Mouse (Mus musculus): ENCODE measurements around the gene Olfr1393. TPM values are rescaled to one million over a fixed set of nuclear protein-coding genes. Genes with fewer than 3 reads are reported as not detected.
A peak's percentile ranks its signal among the peaks of the same experiment; 100 is the strongest.
"Not testable (repeated sequence)": the region's sequence is repeated elsewhere in the genome, so short reads cannot be mapped to it uniquely, and the experiment has no call there.

Gene Olfr1393
- total and polyA plus RNA-seq, 2 experiments from 2014 or later = 0.10 to 0.48 TPM

DNA sequence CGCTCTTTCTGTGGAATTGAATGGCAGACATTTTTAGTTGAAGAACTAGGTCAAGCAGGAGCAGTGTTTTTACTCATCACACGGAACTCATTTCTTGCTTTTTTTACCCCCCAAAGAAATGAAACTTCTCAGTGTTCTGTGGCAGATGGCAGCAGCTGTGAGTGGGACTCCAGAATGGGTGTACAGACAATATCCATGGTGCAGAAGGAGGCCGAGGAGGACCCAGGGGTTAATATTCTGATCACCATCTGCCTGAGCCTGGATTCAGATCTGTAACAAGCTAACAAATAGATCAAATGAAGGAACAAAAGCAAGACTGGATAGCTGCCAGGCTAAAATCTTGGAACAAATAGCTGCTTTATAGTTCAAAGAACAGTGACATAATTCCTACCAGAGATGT is 14.7 kb downstream of the Olfr1393 start:
- no peaks in the 10 kb centered on the region for H3K4me1 ChIP-seq (ENCODE audit: insufficient read depth)
- WGBS = 37% methylated on average over 3 of the region's 3 CpGs
- H3K9ac ChIP-seq = no peak overlapping the region
- no peaks in the 10 kb centered on the region for H3K36me3 ChIP-seq (ENCODE audit: insufficient read depth)
- H3K4me3 ChIP-seq (ENCODE audit: low read depth, low read length) = no peak overlapping the region
- no peak for DNase-seq
- H3K27ac ChIP-seq (ENCODE audit: low read depth, low read length) = no peak overlapping the region
- H3K27me3 ChIP-seq (ENCODE audit: insufficient read depth, low read length) = no peaks in the 10 kb centered on the region
- peak; percentile 29; the same call in 1 of the 2 replicates for ATAC-seq
- no peak overlapping the region for H3K4me2 ChIP-seq (ENCODE audit: low read depth)
- no peaks in the 10 kb centered on the region for H3K9me3 ChIP-seq (ENCODE audit: low read length)
- no peak for TF ChIP-seq CTCF (IDR thresholded peaks at IDR 0.05; ENCODE audit: low read depth)

DNA sequence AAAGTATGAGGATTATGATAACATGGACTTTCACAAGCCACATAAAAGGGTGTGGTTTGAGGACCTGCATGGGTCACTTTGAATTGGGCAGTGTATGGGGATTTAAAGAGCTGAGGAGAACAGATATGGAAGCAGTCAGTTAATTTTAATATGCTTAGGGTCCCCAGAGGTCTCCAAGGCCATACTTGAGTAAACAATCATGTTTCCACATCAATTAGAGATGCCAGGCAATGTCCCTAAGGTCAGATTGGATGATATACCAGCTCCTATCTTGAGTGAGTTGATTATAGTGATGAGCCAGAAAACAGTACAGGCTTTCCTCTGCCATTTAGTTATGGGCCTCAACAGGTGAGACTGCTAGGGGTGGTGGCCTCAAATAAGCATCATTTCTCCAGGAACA is 26.3 kb downstream of the Olfr1393 start, which contains the start of gene Olfr10:
TSS of gene Olfr10 (plus strand) at position 301 of the 400 bp plus-strand sequence.
- Histone ChIP-seq H3K27me3 (ENCODE audit: insufficient read depth, low read length) (no peaks in the 10 kb centered on the region), H3K4me2 (ENCODE audit: low read depth) (no peak within 1 kb of the TSS), H3K4me3 (ENCODE audit: low read depth, low read length) (no peak within 1 kb of the TSS), H3K9me3 (ENCODE audit: low read length) (no peaks in the 10 kb centered on the region), H3K9ac (no peak within 1 kb of the TSS), H3K27ac (ENCODE audit: low read depth, low read length) (no peak within 1 kb of the TSS), H3K36me3 (ENCODE audit: insufficient read depth) (no peaks in the 10 kb centered on the region), H3K4me1 (ENCODE audit: insufficient read depth) (no peaks in the 10 kb centered on the region)
- ATAC-seq = no peak
- no peak for DNase-seq
- no peak for TF ChIP-seq CTCF (IDR thresholded peaks at IDR 0.05; ENCODE audit: low read depth)

DNA sequence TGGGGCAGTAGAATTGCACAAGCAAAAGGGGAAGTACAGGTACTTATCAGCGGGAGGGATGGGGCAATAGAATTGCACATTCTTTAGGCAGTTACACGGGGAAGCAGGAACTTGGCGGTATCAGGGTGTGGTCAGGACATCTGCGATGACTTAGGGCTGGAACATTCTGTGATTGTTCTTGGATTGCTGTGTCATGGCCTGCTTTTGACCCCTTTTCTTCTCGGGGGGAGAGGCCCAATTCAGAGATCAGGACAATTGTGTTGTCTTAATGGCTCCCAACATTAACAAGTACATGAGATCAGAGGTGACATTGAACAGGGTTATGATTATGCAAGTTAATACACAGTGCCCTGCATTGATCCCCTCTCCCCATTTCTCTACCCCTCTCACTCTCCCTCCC is 30.4 kb downstream of the Olfr1393 start:
- H3K4me1 ChIP-seq (ENCODE audit: insufficient read depth); ATAC-seq; H3K4me2 ChIP-seq (ENCODE audit: low read depth); DNase-seq; H3K9ac ChIP-seq; H3K27me3 ChIP-seq (ENCODE audit: insufficient read depth, low read length); H3K9me3 ChIP-seq (ENCODE audit: low read length); H3K4me3 ChIP-seq (ENCODE audit: low read depth, low read length); H3K27ac ChIP-seq (ENCODE audit: low read depth, low read length); H3K36me3 ChIP-seq (ENCODE audit: insufficient read depth): not testable (repeated sequence)
- 83% methylated on average over 5 of the region's 5 CpGs for WGBS

DNA sequence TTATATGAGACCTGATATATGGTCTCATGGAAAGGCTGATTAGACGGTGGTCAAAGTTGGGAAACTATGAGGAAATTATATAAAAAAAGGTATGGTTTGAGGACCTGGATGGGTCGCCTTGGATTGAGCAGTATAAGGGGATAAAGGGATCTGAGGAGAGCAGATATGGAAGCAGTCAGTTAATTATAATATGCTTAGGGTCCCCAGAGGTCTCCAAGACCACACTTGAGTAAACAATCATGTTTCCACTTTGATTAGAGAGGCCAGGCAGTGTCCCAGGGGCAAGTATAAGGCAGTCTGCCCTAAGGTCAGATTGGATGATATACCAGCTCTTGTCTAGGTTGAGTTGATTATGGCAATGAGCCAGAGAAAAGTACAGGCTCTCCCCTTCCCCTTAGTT is 44.3 kb downstream of the Olfr1393 start, which contains the start of gene Olfr1391:
TSS of gene Olfr1391 (plus strand) at position 301 of the 400 bp plus-strand sequence.
- H3K4me1 ChIP-seq (ENCODE audit: insufficient read depth) = no peaks in the 10 kb centered on the region
- H3K9ac ChIP-seq = no peak within 1 kb of the TSS
- ATAC-seq (no peak), DNase-seq (no peak)
- H3K4me2 ChIP-seq (ENCODE audit: low read depth) = no peak within 1 kb of the TSS
- TF ChIP-seq CTCF (IDR thresholded peaks at IDR 0.05; ENCODE audit: low read depth) = no peak
- H3K27ac ChIP-seq (ENCODE audit: low read depth, low read length) = no peak within 1 kb of the TSS
- H3K9me3 ChIP-seq (ENCODE audit: low read length) = no peaks in the 10 kb centered on the region
- H3K27me3 ChIP-seq (ENCODE audit: insufficient read depth, low read length) = no peaks in the 10 kb centered on the region
- no peaks in the 10 kb centered on the region for H3K36me3 ChIP-seq (ENCODE audit: insufficient read depth)
- 75% methylated on average over 2 of the region's 2 CpGs for WGBS
- no peak within 1 kb of the TSS for H3K4me3 ChIP-seq (ENCODE audit: low read depth, low read length)

DNA sequence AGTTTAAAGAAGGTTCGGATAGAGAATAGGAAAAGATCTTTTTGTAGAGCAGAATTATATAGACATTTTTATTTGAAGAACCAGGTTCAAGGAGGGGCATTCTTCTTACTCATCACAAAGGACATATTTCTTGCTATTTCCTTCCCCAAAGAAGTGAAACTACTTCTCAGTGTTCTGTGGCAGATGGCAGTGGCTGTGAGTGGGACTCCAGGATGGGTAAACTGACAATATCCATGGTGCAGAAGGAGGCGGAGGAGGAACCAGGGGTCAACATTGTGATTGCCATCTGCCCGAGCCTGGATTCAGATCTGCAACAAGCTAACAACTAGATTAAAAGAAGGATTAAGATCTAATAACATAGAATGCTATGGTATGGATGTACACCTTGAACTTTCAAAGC is 48.6 kb downstream of the Olfr1393 start:
- no peaks in the 10 kb centered on the region for H3K4me1 ChIP-seq (ENCODE audit: insufficient read depth)
- H3K9me3 ChIP-seq (ENCODE audit: low read length) = no peaks in the 10 kb centered on the region
- no peak overlapping the region for H3K9ac ChIP-seq
- WGBS = 84% methylated on average over 3 of the region's 3 CpGs
- H3K4me3 ChIP-seq (ENCODE audit: low read depth, low read length) = no peak overlapping the region
- H3K4me2 ChIP-seq (ENCODE audit: low read depth) = no peak overlapping the region
- ATAC-seq = no peak
- no peak for DNase-seq
- no peaks in the 10 kb centered on the region for H3K27me3 ChIP-seq (ENCODE audit: insufficient read depth, low read length)
- H3K36me3 ChIP-seq (ENCODE audit: insufficient read depth) = no peaks in the 10 kb centered on the region
- H3K27ac ChIP-seq (ENCODE audit: low read depth, low read length) = no peak overlapping the region
- TF ChIP-seq CTCF (IDR thresholded peaks at IDR 0.05; ENCODE audit: low read depth) = no peak

DNA sequence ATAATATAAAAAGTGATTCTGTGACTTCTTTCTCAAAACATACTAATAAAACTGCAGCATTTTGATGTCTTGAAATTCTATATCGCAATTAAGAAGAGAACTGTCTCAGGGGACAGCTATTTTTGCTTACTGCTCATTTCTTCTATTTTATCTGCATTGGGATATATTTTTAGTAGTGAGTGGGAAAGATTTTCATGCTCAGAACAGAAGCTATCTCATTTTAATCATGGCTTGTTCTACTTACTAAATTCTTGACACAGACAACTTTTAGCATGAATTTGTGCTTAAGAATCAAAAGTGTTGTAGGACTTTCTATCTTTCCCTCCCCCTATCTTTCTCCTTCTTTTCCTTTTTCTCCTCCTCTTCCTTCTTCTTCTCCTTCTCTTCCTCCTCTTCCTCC is 51.6 kb downstream of the Olfr1393 start:
- WGBS = 74% methylated on average over 1 of the region's 1 CpGs
- H3K9ac ChIP-seq = no peak overlapping the region
- H3K4me1 ChIP-seq (ENCODE audit: insufficient read depth) = no peaks in the 10 kb centered on the region
- H3K9me3 ChIP-seq (ENCODE audit: low read length) = no peaks in the 10 kb centered on the region
- DNase-seq (no peak), ATAC-seq (no peak)
- no peak for TF ChIP-seq CTCF (IDR thresholded peaks at IDR 0.05; ENCODE audit: low read depth)
- no peaks in the 10 kb centered on the region for H3K36me3 ChIP-seq (ENCODE audit: insufficient read depth)
- no peaks in the 10 kb centered on the region for H3K27me3 ChIP-seq (ENCODE audit: insufficient read depth, low read length)
- no peak overlapping the region for H3K4me3 ChIP-seq (ENCODE audit: low read depth, low read length)
- no peak overlapping the region for H3K27ac ChIP-seq (ENCODE audit: low read depth, low read length)
- no peak overlapping the region for H3K4me2 ChIP-seq (ENCODE audit: low read depth)

Other genes starting within 250 kb of the Olfr1393 start
- 0.62 and 1.0 TPM in 2 replicates for gene 9930111J21Rik2, start 227.1 kb upstream of the Olfr1393 start, total RNA-seq (2014; rRNA removed)
- 0.05 and 0.29 TPM in 2 replicates for gene 9930111J21Rik2, start 227.1 kb upstream of the Olfr1393 start, polyA plus RNA-seq (2015; fragmentation: Nextera tagmentation; extraction: Ambion mirVana)
- gene Tgtp2, start 214.1 kb upstream of the Olfr1393 start, total RNA-seq (2014; rRNA removed) = 0.46 TPM in 1 of 2 replicates, not detected in the other
- gene Tgtp2, start 214.1 kb upstream of the Olfr1393 start, polyA plus RNA-seq (2015; fragmentation: Nextera tagmentation; extraction: Ambion mirVana) = 0.13 TPM in 1 of 2 replicates, not detected in the other
- 1.2 and 1.6 TPM in 2 replicates for gene Ifi47, start 201.7 kb upstream of the Olfr1393 start, total RNA-seq (2014; rRNA removed)
- gene Ifi47, start 201.7 kb upstream of the Olfr1393 start, polyA plus RNA-seq (2015; fragmentation: Nextera tagmentation; extraction: Ambion mirVana) = 0.67 and 0.70 TPM in 2 replicates
- gene Olfr1396, start 163.4 kb upstream of the Olfr1393 start, total RNA-seq (2014; rRNA removed) = 0.05 TPM in 1 of 2 replicates, not detected in the other
- 0.05 TPM in 1 of 2 replicates, not detected in the other for gene Olfr1396, start 163.4 kb upstream of the Olfr1393 start, polyA plus RNA-seq (2015; fragmentation: Nextera tagmentation; extraction: Ambion mirVana)
- gene Olfr1395, start 136.0 kb upstream of the Olfr1393 start, total RNA-seq (2014; rRNA removed) = not detected in 2 replicates
- gene Olfr1395, start 136.0 kb upstream of the Olfr1393 start, polyA plus RNA-seq (2015; fragmentation: Nextera tagmentation; extraction: Ambion mirVana) = not detected in 2 replicates
- not detected in 2 replicates for gene Olfr1394, start 123.9 kb upstream of the Olfr1393 start, total RNA-seq (2014; rRNA removed)
- not detected in 2 replicates for gene Olfr1394, start 123.9 kb upstream of the Olfr1393 start, polyA plus RNA-seq (2015; fragmentation: Nextera tagmentation; extraction: Ambion mirVana)
- 0.08 and 0.14 TPM in 2 replicates for gene Btnl9, start 91.1 kb upstream of the Olfr1393 start, total RNA-seq (2014; rRNA removed)
- gene Btnl9, start 91.1 kb upstream of the Olfr1393 start, polyA plus RNA-seq (2015; fragmentation: Nextera tagmentation; extraction: Ambion mirVana) = 0.16 TPM in 1 of 2 replicates, not detected in the other
- gene Zfp62, start 75.0 kb upstream of the Olfr1393 start, total RNA-seq (2014; rRNA removed) = 55.8 and 59.5 TPM in 2 replicates
- 23.9 and 25.5 TPM in 2 replicates for gene Zfp62, start 75.0 kb upstream of the Olfr1393 start, polyA plus RNA-seq (2015; fragmentation: Nextera tagmentation; extraction: Ambion mirVana)
- gene Mgat1, start 34.1 kb upstream of the Olfr1393 start, total RNA-seq (2014; rRNA removed) = 63.3 and 75.7 TPM in 2 replicates
- 25.3 and 28.1 TPM in 2 replicates for gene Mgat1, start 34.1 kb upstream of the Olfr1393 start, polyA plus RNA-seq (2015; fragmentation: Nextera tagmentation; extraction: Ambion mirVana)
- 0.31 and 0.95 TPM in 2 replicates for gene Olfr1392, start 7.0 kb downstream of the Olfr1393 start, total RNA-seq (2014; rRNA removed)
- gene Olfr1392, start 7.0 kb downstream of the Olfr1393 start, polyA plus RNA-seq (2015; fragmentation: Nextera tagmentation; extraction: Ambion mirVana) = 0.12 TPM in 1 of 2 replicates, not detected in the other
- 0.10 TPM in 1 of 2 replicates, not detected in the other for gene Olfr10, start 26.4 kb downstream of the Olfr1393 start, total RNA-seq (2014; rRNA removed)
- not detected in 2 replicates for gene Olfr10, start 26.4 kb downstream of the Olfr1393 start, polyA plus RNA-seq (2015; fragmentation: Nextera tagmentation; extraction: Ambion mirVana)
- not detected in 2 replicates for gene Olfr1391, start 44.4 kb downstream of the Olfr1393 start, total RNA-seq (2014; rRNA removed)
- not detected in 2 replicates for gene Olfr1391, start 44.4 kb downstream of the Olfr1393 start, polyA plus RNA-seq (2015; fragmentation: Nextera tagmentation; extraction: Ambion mirVana)
- gene Olfr1390, start 56.9 kb downstream of the Olfr1393 start, total RNA-seq (2014; rRNA removed) = not detected in 2 replicates
- not detected in 2 replicates for gene Olfr1390, start 56.9 kb downstream of the Olfr1393 start, polyA plus RNA-seq (2015; fragmentation: Nextera tagmentation; extraction: Ambion mirVana)
- not detected in 2 replicates for gene Olfr1389, start 144.8 kb downstream of the Olfr1393 start, total RNA-seq (2014; rRNA removed)
- not detected in 2 replicates for gene Olfr1389, start 144.8 kb downstream of the Olfr1393 start, polyA plus RNA-seq (2015; fragmentation: Nextera tagmentation; extraction: Ambion mirVana)
- 0.05 TPM in 1 of 2 replicates, not detected in the other for gene Olfr1388, start 158.3 kb downstream of the Olfr1393 start, total RNA-seq (2014; rRNA removed)
- gene Olfr1388, start 158.3 kb downstream of the Olfr1393 start, polyA plus RNA-seq (2015; fragmentation: Nextera tagmentation; extraction: Ambion mirVana) = 0.04 TPM in 1 of 2 replicates, not detected in the other
- gene Olfr1387, start 177.0 kb downstream of the Olfr1393 start, total RNA-seq (2014; rRNA removed) = not detected in 2 replicates
- gene Olfr1387, start 177.0 kb downstream of the Olfr1393 start, polyA plus RNA-seq (2015; fragmentation: Nextera tagmentation; extraction: Ambion mirVana) = not detected in 2 replicates
- not detected in 2 replicates for gene Olfr1386, start 186.7 kb downstream of the Olfr1393 start, total RNA-seq (2014; rRNA removed)
- gene Olfr1386, start 186.7 kb downstream of the Olfr1393 start, polyA plus RNA-seq (2015; fragmentation: Nextera tagmentation; extraction: Ambion mirVana) = not detected in 2 replicates
- 0.05 TPM in 1 of 2 replicates, not detected in the other for gene Olfr1385, start 210.8 kb downstream of the Olfr1393 start, total RNA-seq (2014; rRNA removed)
- not detected in 2 replicates for gene Olfr1385, start 210.8 kb downstream of the Olfr1393 start, polyA plus RNA-seq (2015; fragmentation: Nextera tagmentation; extraction: Ambion mirVana)
- gene Olfr1384, start 228.4 kb downstream of the Olfr1393 start, total RNA-seq (2014; rRNA removed) = not detected in 2 replicates
- gene Olfr1384, start 228.4 kb downstream of the Olfr1393 start, polyA plus RNA-seq (2015; fragmentation: Nextera tagmentation; extraction: Ambion mirVana) = not detected in 2 replicates
- not detected in 2 replicates for gene Olfr1383, start 241.3 kb downstream of the Olfr1393 start, total RNA-seq (2014; rRNA removed)
- not detected in 2 replicates for gene Olfr1383, start 241.3 kb downstream of the Olfr1393 start, polyA plus RNA-seq (2015; fragmentation: Nextera tagmentation; extraction: Ambion mirVana)
- not detected in 2 replicates for gene Olfr1382, start 249.9 kb downstream of the Olfr1393 start, total RNA-seq (2014; rRNA removed)
- not detected in 2 replicates for gene Olfr1382, start 249.9 kb downstream of the Olfr1393 start, polyA plus RNA-seq (2015; fragmentation: Nextera tagmentation; extraction: Ambion mirVana)